Mouse (Mus musculus): ENCODE results near the gene Sp1.

- no peak for TF ChIP-seq CTCF (conservative IDR thresholded peaks at IDR 0.05; ENCODE audit: low read length)
- TF ChIP-seq NANOG (IDR thresholded peaks at IDR 0.05; ENCODE audit: borderline replicate concordance, low read length): no peak
Observed at GRCm38 (mm10) chr15:102423602-102424240, 17.8 kb downstream of the Sp1 start.

Data from E14TG2a.4 (cell line).